Mouse (Mus musculus) midbrain, embryonic 11.5 days (tissue): ENCODE data around the gene C1qtnf5. TPM values are rescaled to one million over a fixed set of nuclear protein-coding genes. Genes with fewer than 3 reads are reported as not detected.

ENCODE experiments used
- ATAC-seq: fragments of 200-750 bp; cut with Nextera tagmentation; 2 replicates; pipeline ENCODE4 v1.8.0; 2017; ENCODE audit warnings: moderate TSS enrichment, moderate library complexity; ENCODE audit not compliant: low FRiP score
- DNase-seq: peaks from one replicate; pipeline ENCODE4 v3.0.0; 2015; ENCODE audit warnings: low spot score; ENCODE audit errors: missing footprints
- H3K27ac ChIP-seq: fragments of 300-500 bp; sonication (generic); 2 replicates; pipeline ENCODE4 v1.5.1; 2014; ENCODE audit warnings: low read depth, low read length
- H3K27me3 ChIP-seq: fragments of 300-500 bp; sonication (generic); 2 replicates; pipeline ENCODE4 v1.6.1; 2014; ENCODE audit warnings: mild to moderate bottlenecking, low read length, moderate library complexity, mixed read lengths; ENCODE audit not compliant: control insufficient read depth, insufficient read depth
- H3K36me3 ChIP-seq: fragments of 300-500 bp; sonication (generic); 2 replicates; pipeline ENCODE4 v1.6.1; 2014; ENCODE audit warnings: mild to moderate bottlenecking, low read length, moderate library complexity, mixed read lengths; ENCODE audit not compliant: control insufficient read depth, insufficient read depth
- H3K4me1 ChIP-seq: fragments of 300-500 bp; sonication (generic); 2 replicates; pipeline ENCODE4 v1.6.1; 2014; ENCODE audit warnings: low read length; ENCODE audit not compliant: control insufficient read depth, insufficient read depth
- H3K4me2 ChIP-seq: fragments of 300-500 bp; sonication (generic); 2 replicates; pipeline ENCODE4 v1.6.1; 2014; ENCODE audit warnings: mild to moderate bottlenecking, moderate library complexity
- H3K4me3 ChIP-seq: fragments of 300-500 bp; sonication (generic); 2 replicates; pipeline ENCODE4 v1.5.1; 2014; ENCODE audit warnings: low read depth, low read length
- H3K9ac ChIP-seq: fragments of 300-500 bp; sonication (generic); 2 replicates; pipeline ENCODE4 v1.6.1; 2014; ENCODE audit warnings: low read length
- H3K9me3 ChIP-seq: fragments of 300-500 bp; sonication (generic); 2 replicates; pipeline ENCODE4 v1.6.1; 2016; ENCODE audit warnings: low read length; ENCODE audit not compliant: control insufficient read depth
- WGBS: fragments of 180-500 bp; shearing (Covaris S2); extraction: QIAGEN DNeasy Blood & Tissue Kit; methylation state at CpG from one replicate; pipeline ENCODE4 v1.1.7; 2014; 5-methylcytosine and 5-hydroxymethylcytosine counted together
- polyA plus RNA-seq: library from polyadenylated mRNA; unstranded; fragments of >200 nt; fragmentation: Nextera tagmentation; extraction: Ambion mirVana; gene quantifications from 2 replicates; pipeline ENCODE4 v1.2.1, GENCODE M21; 2014

C1qtnf5 gene
- polyA plus RNA-seq, 1 experiment from 2014 or later: 0.85 TPM

GRCm38 (mm10) chr9:44125026-44125425 is 18.0 kb downstream of the C1qtnf5 start:
- Histone ChIP-seq H3K4me3 (no peak overlapping the region), H3K36me3 (no peaks in the 10 kb centered on the region), H3K9me3 (no peaks in the 10 kb centered on the region), H3K27me3 (no peaks in the 10 kb centered on the region; the same call in 1 of the 2 replicates), H3K9ac (no peak overlapping the region), H3K4me1 (peaks cover 6% of the 10 kb centered on the region), H3K27ac (no peak overlapping the region), H3K4me2 (no peak overlapping the region)
- ATAC-seq (no peak), DNase-seq (peak; percentile 66)
- 62% methylated on average over 5 of the region's 5 CpGs for WGBS

- peak; percentile 99 for DNase-seq
- no peaks in the 10 kb centered on the region; the same call in 1 of the 2 replicates for H3K27me3 ChIP-seq
- no peak overlapping the region for H3K4me3 ChIP-seq
- peaks cover 14% of the 10 kb centered on the region for H3K4me1 ChIP-seq
- WGBS: 35% methylated on average over 18 of the region's 18 CpGs
- no peak overlapping the region for H3K9ac ChIP-seq
- H3K9me3 ChIP-seq: no peaks in the 10 kb centered on the region
- ATAC-seq: peak; percentile 46; the same call in 1 of the 2 replicates
- H3K4me2 ChIP-seq: no peak overlapping the region
- H3K27ac ChIP-seq: no peak overlapping the region
- H3K36me3 ChIP-seq: no peaks in the 10 kb centered on the region
These were observed 18.7 kb downstream of the C1qtnf5 start for GRCm38 (mm10) chr9:44125546-44126428.

GRCm38 (mm10) chr9:44126746-44127145 is 19.7 kb downstream of the C1qtnf5 start:
- Histone ChIP-seq H3K27ac (no peak overlapping the region), H3K4me3 (no peak overlapping the region), H3K4me1 (peaks cover 21% of the 10 kb centered on the region), H3K27me3 (no peaks in the 10 kb centered on the region; the same call in 1 of the 2 replicates), H3K9ac (no peak overlapping the region), H3K4me2 (no peak overlapping the region), H3K36me3 (no peaks in the 10 kb centered on the region), H3K9me3 (no peaks in the 10 kb centered on the region)
- WGBS: 91% methylated on average over 3 of the region's 3 CpGs
- DNase-seq (peak; percentile 75), ATAC-seq (no peak)

GRCm38 (mm10) chr9:44127351-44127801 is 20.3 kb downstream of the C1qtnf5 start:
- H3K36me3 ChIP-seq: no peaks in the 10 kb centered on the region
- DNase-seq (no peak), ATAC-seq (no peak)
- no peaks in the 10 kb centered on the region; the same call in 1 of the 2 replicates for H3K27me3 ChIP-seq
- H3K4me1 ChIP-seq: peaks cover 21% of the 10 kb centered on the region
- WGBS: 42% methylated on average over 3 of the region's 3 CpGs
- H3K9ac ChIP-seq: no peak overlapping the region
- H3K9me3 ChIP-seq: no peaks in the 10 kb centered on the region
- no peak overlapping the region for H3K4me3 ChIP-seq
- H3K4me2 ChIP-seq: no peak overlapping the region
- H3K27ac ChIP-seq: no peak overlapping the region

GRCm38 (mm10) chr9:44129633-44130032 is 22.6 kb downstream of the C1qtnf5 start:
- Histone ChIP-seq H3K36me3 (no peaks in the 10 kb centered on the region), H3K9ac (peak overlapping the region; percentile 64), H3K4me3 (peak overlapping the region; percentile 30), H3K27me3 (peaks cover 13% of the 10 kb centered on the region), H3K9me3 (no peaks in the 10 kb centered on the region), H3K4me1 (peaks cover 35% of the 10 kb centered on the region), H3K27ac (0 out of 2 replicates have a peak overlapping the region, but pooled peaks have one; percentile 15), H3K4me2 (peak overlapping the region; percentile 67)
- WGBS: 3% methylated on average over 9 of the region's 9 CpGs
- peak; percentile 22; the same call in 1 of the 2 replicates for ATAC-seq
- DNase-seq: no peak

GRCm38 (mm10) chr9:44130034-44130433 is 23.0 kb downstream of the C1qtnf5 start:
- peaks cover 17% of the 10 kb centered on the region for H3K27me3 ChIP-seq
- H3K9me3 ChIP-seq: no peaks in the 10 kb centered on the region
- peak overlapping the region; percentile 67 for H3K4me2 ChIP-seq
- peak overlapping the region; percentile 64 for H3K9ac ChIP-seq
- peak; percentile 65 for ATAC-seq
- no peaks in the 10 kb centered on the region for H3K36me3 ChIP-seq
- peak overlapping the region; percentile 77 for H3K27ac ChIP-seq
- peak overlapping the region; percentile 30 for H3K4me3 ChIP-seq
- peaks cover 39% of the 10 kb centered on the region for H3K4me1 ChIP-seq
- WGBS: 0% methylated on average over 27 of the region's 27 CpGs
- peak; percentile 95 for DNase-seq

GRCm38 (mm10) chr9:44130581-44131275 is 23.7 kb downstream of the C1qtnf5 start:
- Histone ChIP-seq H3K27ac (peak overlapping the region; percentile 77), H3K27me3 (peaks cover 24% of the 10 kb centered on the region), H3K9me3 (no peaks in the 10 kb centered on the region), H3K4me1 (peaks cover 40% of the 10 kb centered on the region), H3K4me3 (peak overlapping the region; percentile 30), H3K4me2 (peak overlapping the region; percentile 67), H3K36me3 (no peaks in the 10 kb centered on the region), H3K9ac (peak overlapping the region; percentile 64)
- ATAC-seq: peak; percentile 63
- peak; percentile 96 for DNase-seq
- 6% methylated on average over 19 of the region's 19 CpGs for WGBS

- peak overlapping the region; percentile 64; the same call in 1 of the 2 replicates for H3K9ac ChIP-seq
- H3K4me1 ChIP-seq: peaks cover 40% of the 10 kb centered on the region
- H3K27me3 ChIP-seq: peaks cover 28% of the 10 kb centered on the region
- ATAC-seq: no peak
- H3K4me2 ChIP-seq: no peak overlapping the region
- H3K36me3 ChIP-seq: no peaks in the 10 kb centered on the region
- no peaks in the 10 kb centered on the region for H3K9me3 ChIP-seq
- WGBS: 32% methylated on average over 7 of the region's 7 CpGs
- no peak overlapping the region for H3K4me3 ChIP-seq
- DNase-seq: no peak
- H3K27ac ChIP-seq: no peak overlapping the region; the same call in 1 of the 2 replicates
These were observed 24.2 kb downstream of the C1qtnf5 start for GRCm38 (mm10) chr9:44131276-44131590.

GRCm38 (mm10) chr9:44132200-44132599 is 25.2 kb downstream of the C1qtnf5 start:
- peaks cover 28% of the 10 kb centered on the region for H3K27me3 ChIP-seq
- H3K36me3 ChIP-seq: no peaks in the 10 kb centered on the region
- H3K9ac ChIP-seq: no peak overlapping the region
- H3K9me3 ChIP-seq: no peaks in the 10 kb centered on the region
- no peak overlapping the region for H3K4me3 ChIP-seq
- no peak overlapping the region for H3K27ac ChIP-seq
- WGBS: 61% methylated on average over 5 of the region's 5 CpGs
- H3K4me2 ChIP-seq: no peak overlapping the region
- ATAC-seq (no peak), DNase-seq (peak; percentile 76)
- H3K4me1 ChIP-seq: peaks cover 40% of the 10 kb centered on the region
